Mouse (Mus musculus) right cerebral cortex, postnatal 36 days (tissue): Measurements from ENCODE around the gene Hsd3b6.
"Not testable (repeated sequence)": the region's sequence is repeated elsewhere in the genome, so short reads cannot be mapped to it uniquely, and the experiment has no call there.

Experiments
- DNase-seq, 2 experiments: peaks; one replicate each; pipeline ENCODE4 v3.0.0; 2022; ENCODE audit warnings: low spot score in 2 of 2, mixed read lengths in 1 of 2

Gene Hsd3b6

GRCm38 (mm10) chr3:98814101-98814670 is at the start of gene Hsd3b6:
Gene Hsd3b6 (minus strand): TSS chr3:98814443.
- no peak for DNase-seq

GRCm38 (mm10) chr3:98862800-98863199 is 48.6 kb upstream of the Hsd3b6 start:
- DNase-seq = no peak

GRCm38 (mm10) chr3:98859576-98859975 is 45.3 kb upstream of the Hsd3b6 start, which contains the start of gene Hsd3b1:
Gene Hsd3b1 (minus strand): TSS chr3:98859794.
- no peak for DNase-seq

GRCm38 (mm10) chr3:98858051-98858450 is 43.8 kb upstream of the Hsd3b6 start:
- DNase-seq = no peak

- no peak for DNase-seq
Observed at GRCm38 (mm10) chr3:98856892-98857291, 42.6 kb upstream of the Hsd3b6 start.

GRCm38 (mm10) chr3:98855160-98855559 is 40.9 kb upstream of the Hsd3b6 start:
- no peak for DNase-seq

- DNase-seq = no peak
Observed at GRCm38 (mm10) chr3:98853685-98854084, 39.4 kb upstream of the Hsd3b6 start.

GRCm38 (mm10) chr3:98853051-98853450 is 38.8 kb upstream of the Hsd3b6 start:
- DNase-seq = no peak

- no peak for DNase-seq
Observed at GRCm38 (mm10) chr3:98852631-98853030, 38.4 kb upstream of the Hsd3b6 start.

GRCm38 (mm10) chr3:98851853-98852252 is 37.6 kb upstream of the Hsd3b6 start:
- no peak for DNase-seq

- no peak for DNase-seq
Observed at GRCm38 (mm10) chr3:98850262-98850661, 36.0 kb upstream of the Hsd3b6 start.

- no peak for DNase-seq
Observed at GRCm38 (mm10) chr3:98848898-98849297, 34.7 kb upstream of the Hsd3b6 start.

GRCm38 (mm10) chr3:98812653-98813052 is 1.6 kb downstream of the Hsd3b6 start:
- DNase-seq = not testable (repeated sequence)

- not testable (repeated sequence) for DNase-seq
Observed at GRCm38 (mm10) chr3:98805032-98805431, 9.2 kb downstream of the Hsd3b6 start.

- no peak for DNase-seq
Observed at GRCm38 (mm10) chr3:98786551-98786950, 27.7 kb downstream of the Hsd3b6 start.

GRCm38 (mm10) chr3:98782181-98782868 is 31.9 kb downstream of the Hsd3b6 start:
- no peak for DNase-seq

GRCm38 (mm10) chr3:98780921-98781320 is 33.3 kb downstream of the Hsd3b6 start:
- DNase-seq = no peak

- no peak for DNase-seq
Observed at GRCm38 (mm10) chr3:98764155-98764554, 50.1 kb downstream of the Hsd3b6 start.

GRCm38 (mm10) chr3:98756836-98757235 is 57.4 kb downstream of the Hsd3b6 start:
- DNase-seq = no peak
